Comparison of ENCODE assay signal across 8 mouse cellular contexts in the genomic region with DNA sequence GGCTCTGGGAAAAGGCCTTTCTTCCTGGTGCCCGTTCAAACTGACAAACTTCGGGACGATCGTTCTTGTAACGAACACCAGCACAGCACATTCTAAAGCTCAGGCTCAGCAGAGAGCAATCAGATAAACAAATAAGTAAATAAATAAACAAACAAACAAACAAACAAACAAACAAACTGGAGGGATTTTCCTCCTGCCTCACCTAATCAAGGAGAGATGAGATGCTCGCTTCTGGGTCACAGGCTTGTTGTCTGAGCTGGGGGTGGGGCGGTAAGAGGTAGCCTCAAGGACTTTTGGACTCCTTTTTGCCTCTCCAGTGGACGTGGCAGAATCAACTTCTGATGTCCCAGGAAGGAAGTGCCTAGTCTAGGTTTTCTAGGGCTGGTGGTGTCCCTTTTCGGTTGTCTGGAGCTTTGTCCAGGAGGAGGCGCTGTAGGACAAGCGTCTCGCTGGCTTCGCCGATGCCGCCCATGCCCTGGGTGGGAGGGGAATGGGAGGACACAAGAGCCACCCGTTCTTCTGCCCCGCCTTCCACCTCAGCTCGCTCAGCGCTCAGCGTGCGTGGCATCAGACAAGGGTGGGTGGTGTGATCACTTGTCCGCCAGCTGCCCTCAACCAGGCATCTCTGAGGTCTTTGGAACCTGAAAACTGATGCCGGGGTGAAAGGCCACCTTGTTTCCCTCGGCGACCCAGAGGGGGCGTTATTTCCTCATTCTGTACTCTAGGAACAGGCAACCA. TPM values are rescaled to one million over a fixed set of nuclear protein-coding genes. Genes with fewer than 3 reads are reported as not detected.
A peak's percentile ranks its signal among the peaks of the same experiment; 100 is the strongest.
DNase-seq lines count a peak whose midpoint lies in the region; ATAC-seq and TF ChIP-seq lines count a peak whose summit lies in the region.

No protein-coding gene starts in this region.

- no peaks in the 10 kb centered on the region for H3K36me3 ChIP-seq in heart, embryonic 13.5 days
- H3K36me3 ChIP-seq in kidney, embryonic 16.5 days (ENCODE audit: insufficient read depth, low read length), result no peaks in the 10 kb centered on the region

- peak; percentile 81 for DNase-seq in CD4-positive, CD25-positive, alpha-beta regulatory T cell, adult 2 months (ENCODE audit: low read depth, low spot score)
- peak; percentile 85 to 92 for DNase-seq in adrenal gland, postnatal 4 days (ENCODE audit: low spot score in 2 of 2)
- peak; percentile 81 for DNase-seq in liver
- peak; percentile 84 for DNase-seq in naive thymus-derived CD4-positive, alpha-beta T cell, adult 2 months (ENCODE audit: low read depth)
- DNase-seq in testis, postnatal 14 days (ENCODE audit: low spot score), result peak; percentile 84

- peak; percentile 39; the same call in 1 of the 2 replicates for TF ChIP-seq POLR2A in embryonic fibroblast, embryonic 13.5 days (IDR thresholded peaks at IDR 0.05; ENCODE audit: low read depth, low read length)

- peak; percentile 86 for TF ChIP-seq CTCF in embryonic fibroblast, embryonic 13.5 days (IDR thresholded peaks at IDR 0.05; ENCODE audit: borderline replicate concordance, insufficient read depth, low read length)

- H3K9ac ChIP-seq in heart, embryonic 13.5 days, result 0 out of 2 replicates have a peak overlapping the region, but pooled peaks have one; percentile 33
- peak overlapping the region; percentile 99 for H3K9ac ChIP-seq in kidney, embryonic 16.5 days (replicated peaks; ENCODE audit: low read length)

- peak overlapping the region; percentile 8; the same call in 1 of the 2 replicates for H3K27ac ChIP-seq in embryonic fibroblast, embryonic 13.5 days (ENCODE audit: insufficient read depth, low read length)
- no peak overlapping the region for H3K27ac ChIP-seq in heart, embryonic 13.5 days (replicated peaks)
- H3K27ac ChIP-seq in kidney, embryonic 16.5 days (ENCODE audit: low read length), result peak overlapping the region; percentile 99

- H3K4me2 ChIP-seq in heart, embryonic 13.5 days, result peak overlapping the region; percentile 64
- H3K4me2 ChIP-seq in kidney, embryonic 16.5 days (replicated peaks; ENCODE audit: low read depth, low read length), result peak overlapping the region; percentile 63

- peaks cover 100% of the 10 kb centered on the region for H3K27me3 ChIP-seq in heart, embryonic 13.5 days (replicated peaks)
- no peaks in the 10 kb centered on the region for H3K27me3 ChIP-seq in kidney, embryonic 16.5 days (ENCODE audit: insufficient read depth, low read length)

- H3K4me1 ChIP-seq in embryonic fibroblast, embryonic 13.5 days (ENCODE audit: control insufficient read depth, insufficient read depth, low read length), result no peaks in the 10 kb centered on the region
- H3K4me1 ChIP-seq in heart, embryonic 13.5 days, result peaks cover 13% of the 10 kb centered on the region
- H3K4me1 ChIP-seq in kidney, embryonic 16.5 days (ENCODE audit: insufficient read depth, low read length), result peaks cover 48% of the 10 kb centered on the region

- H3K9me3 ChIP-seq in heart, embryonic 13.5 days, result no peaks in the 10 kb centered on the region
- no peaks in the 10 kb centered on the region for H3K9me3 ChIP-seq in kidney, embryonic 16.5 days (ENCODE audit: low read length)

- H3K4me3 ChIP-seq in embryonic fibroblast, embryonic 13.5 days (ENCODE audit: insufficient read depth, low read length), result no peak overlapping the region
- peak overlapping the region; percentile 45 for H3K4me3 ChIP-seq in heart, embryonic 13.5 days
- H3K4me3 ChIP-seq in kidney, embryonic 16.5 days (ENCODE audit: low read length), result peak overlapping the region; percentile 97

- 3% methylated on average over 26 of the region's 26 CpGs for WGBS in heart, embryonic 13.5 days
- 3% methylated on average over 26 of the region's 26 CpGs for WGBS in kidney, embryonic 16.5 days

- 0 out of 2 replicates have a peak, but pooled peaks have one; percentile 31 for ATAC-seq in heart, embryonic 13.5 days (ENCODE audit: extremely low read depth, insufficient number of reproducible peaks, low FRiP score, low TSS enrichment)
- peak; percentile 77 for ATAC-seq in kidney, embryonic 16.5 days (ENCODE audit: low FRiP score, low TSS enrichment)

RNA-seq across cellular contexts. Expression of gene Hoxd4, which starts 3.9 kb away (rescaled TPM):
- 10 to 100 TPM; 21.5 to 29.5 TPM for total RNA-seq in adrenal gland, postnatal 4 days (2021)
- polyA plus RNA-seq in embryonic fibroblast, embryonic 13.5 days (2011; ENCODE audit: insufficient read length, low read depth, missing spikeins), result 4.1 and 6.7 TPM in 2 replicates
- not detected in 2 replicates for polyA plus RNA-seq in heart, embryonic 13.5 days (2015; fragmentation: Nextera tagmentation; extraction: Ambion mirVana)
- 4.5 and 4.9 TPM in 2 replicates for polyA plus RNA-seq in kidney, embryonic 16.5 days (2015; fragmentation: Nextera tagmentation; extraction: Ambion mirVana)

RNA-seq across cellular contexts. Expression of gene Hoxd3, which starts 3.9 kb away (rescaled TPM):
- 1 to 10 TPM in 1 of 2 experiments, under 1 TPM in 1; 0.82 to 2.5 TPM for total RNA-seq in adrenal gland, postnatal 4 days (2021)
- 2.7 and 3.3 TPM in 2 replicates for polyA plus RNA-seq in embryonic fibroblast, embryonic 13.5 days (2011; ENCODE audit: insufficient read length, low read depth, missing spikeins)
- polyA plus RNA-seq in heart, embryonic 13.5 days (2015; fragmentation: Nextera tagmentation; extraction: Ambion mirVana), result 0.74 and 0.89 TPM in 2 replicates
- 14.6 and 15.4 TPM in 2 replicates for polyA plus RNA-seq in kidney, embryonic 16.5 days (2015; fragmentation: Nextera tagmentation; extraction: Ambion mirVana)

RNA-seq across cellular contexts. Expression of gene Gm28230, which starts 10.9 kb away (rescaled TPM):
- total RNA-seq in adrenal gland, postnatal 4 days (2021), result 1 to 10 TPM; 1.4 to 3.7 TPM
- polyA plus RNA-seq in embryonic fibroblast, embryonic 13.5 days (2011; ENCODE audit: insufficient read length, low read depth, missing spikeins), result 0.70 and 1.4 TPM in 2 replicates
- polyA plus RNA-seq in heart, embryonic 13.5 days (2015; fragmentation: Nextera tagmentation; extraction: Ambion mirVana), result 0.09 TPM in 1 of 2 replicates, not detected in the other
- 1.3 and 2.1 TPM in 2 replicates for polyA plus RNA-seq in kidney, embryonic 16.5 days (2015; fragmentation: Nextera tagmentation; extraction: Ambion mirVana)

RNA-seq across cellular contexts. Expression of gene Hoxd8, which starts 11.3 kb away (rescaled TPM):
- total RNA-seq in adrenal gland, postnatal 4 days (2021), result 10 to 100 TPM; 43.9 to 55.4 TPM
- polyA plus RNA-seq in embryonic fibroblast, embryonic 13.5 days (2011; ENCODE audit: insufficient read length, low read depth, missing spikeins), result 9.9 and 16.5 TPM in 2 replicates
- 0.07 and 0.23 TPM in 2 replicates for polyA plus RNA-seq in heart, embryonic 13.5 days (2015; fragmentation: Nextera tagmentation; extraction: Ambion mirVana)
- 41.0 and 45.6 TPM in 2 replicates for polyA plus RNA-seq in kidney, embryonic 16.5 days (2015; fragmentation: Nextera tagmentation; extraction: Ambion mirVana)

RNA-seq across cellular contexts. Expression of gene Hoxd9, which starts 18.1 kb away (rescaled TPM):
- 10 to 100 TPM in 1 of 2 experiments, 1 to 10 TPM in 1; 7.1 to 17.8 TPM for total RNA-seq in adrenal gland, postnatal 4 days (2021)
- 2.1 and 3.5 TPM in 2 replicates for polyA plus RNA-seq in embryonic fibroblast, embryonic 13.5 days (2011; ENCODE audit: insufficient read length, low read depth, missing spikeins)
- polyA plus RNA-seq in heart, embryonic 13.5 days (2015; fragmentation: Nextera tagmentation; extraction: Ambion mirVana), result not detected in 2 replicates
- polyA plus RNA-seq in kidney, embryonic 16.5 days (2015; fragmentation: Nextera tagmentation; extraction: Ambion mirVana), result 38.2 and 38.4 TPM in 2 replicates
